Mouse (Mus musculus) intestine, embryonic 16.5 days (tissue): ENCODE results near the gene Ocrl. TPM values are rescaled to one million over a fixed set of nuclear protein-coding genes. Genes with fewer than 3 reads are reported as not detected.
A peak's percentile ranks its signal among the peaks of the same experiment; 100 is the strongest.

Experiments
- ATAC-seq: fragments of 200-750 bp; cut with Nextera tagmentation; 2 replicates; pipeline ENCODE4 v1.8.0; 2017; ENCODE audit warnings: moderate TSS enrichment, moderate library complexity
- H3K27ac ChIP-seq: fragments of 300-500 bp; sonication (generic); 2 replicates; pipeline ENCODE4 v1.5.1; 2014; ENCODE audit warnings: mild to moderate bottlenecking, low read length
- H3K27me3 ChIP-seq: fragments of 300-500 bp; sonication (generic); replicated peaks from 2 replicates; pipeline ENCODE4 v1.6.1; 2014; ENCODE audit warnings: low read length, control low read depth, mixed read lengths; ENCODE audit not compliant: control insufficient read depth, insufficient read depth
- H3K36me3 ChIP-seq: fragments of 300-500 bp; sonication (generic); 2 replicates; pipeline ENCODE4 v1.6.1; 2014; ENCODE audit warnings: low read length, control low read depth; ENCODE audit not compliant: control insufficient read depth, insufficient read depth
- H3K4me1 ChIP-seq: fragments of 300-500 bp; sonication (generic); 2 replicates; pipeline ENCODE4 v1.6.1; 2014; ENCODE audit warnings: low read length, control low read depth, mixed read lengths; ENCODE audit not compliant: control insufficient read depth, insufficient read depth
- H3K4me2 ChIP-seq: fragments of 300-500 bp; sonication (generic); 2 replicates; pipeline ENCODE4 v1.6.1; 2014; ENCODE audit warnings: low read depth, low read length, control low read depth
- H3K4me3 ChIP-seq: fragments of 300-500 bp; sonication (generic); 2 replicates; pipeline ENCODE4 v1.5.1; 2014; ENCODE audit warnings: mild to moderate bottlenecking, low read length
- H3K9ac ChIP-seq: fragments of 300-500 bp; sonication (generic); 2 replicates; pipeline ENCODE4 v1.6.1; 2014; ENCODE audit warnings: low read depth, low read length
- H3K9me3 ChIP-seq: fragments of 300-500 bp; sonication (generic); 2 replicates; pipeline ENCODE4 v1.6.1; 2016; ENCODE audit warnings: low read length, control low read depth; ENCODE audit not compliant: control insufficient read depth
- WGBS: fragments of 180-500 bp; shearing (Covaris S2); extraction: QIAGEN DNeasy Blood & Tissue Kit; methylation state at CpG from one replicate; pipeline ENCODE4 v1.1.7; 2014; 5-methylcytosine and 5-hydroxymethylcytosine counted together
- polyA plus RNA-seq: library from polyadenylated mRNA; unstranded; fragments of >200 nt; fragmentation: Nextera tagmentation; extraction: Ambion mirVana; gene quantifications from 2 replicates; pipeline ENCODE4 v1.2.1, GENCODE M21; 2015

The Ocrl gene
- polyA plus RNA-seq, 1 experiment from 2014 or later: 13.8 TPM

DNA sequence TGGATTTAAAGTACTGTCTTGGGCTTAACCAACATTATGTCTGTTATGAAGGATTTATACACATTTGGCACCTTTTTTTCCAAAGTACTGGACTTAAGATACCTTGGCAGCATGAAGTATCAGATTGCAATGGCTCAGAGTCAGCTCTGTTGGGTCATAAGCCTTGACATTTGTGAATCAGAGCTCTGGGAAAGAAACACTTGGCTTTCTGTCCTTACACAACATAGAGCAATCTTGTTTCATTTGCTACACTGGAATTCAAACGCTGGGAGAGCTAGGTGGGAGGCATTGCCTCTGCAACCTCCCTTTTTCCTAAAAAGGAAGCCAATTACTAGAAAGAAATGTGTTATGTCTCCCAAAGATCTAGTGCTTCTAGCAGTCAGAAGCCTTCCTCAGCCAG, 4.6 kb downstream of the Ocrl start:
- H3K4me2 ChIP-seq: no peak overlapping the region
- WGBS: 72% methylated on average over 1 of the region's 1 CpGs

DNA sequence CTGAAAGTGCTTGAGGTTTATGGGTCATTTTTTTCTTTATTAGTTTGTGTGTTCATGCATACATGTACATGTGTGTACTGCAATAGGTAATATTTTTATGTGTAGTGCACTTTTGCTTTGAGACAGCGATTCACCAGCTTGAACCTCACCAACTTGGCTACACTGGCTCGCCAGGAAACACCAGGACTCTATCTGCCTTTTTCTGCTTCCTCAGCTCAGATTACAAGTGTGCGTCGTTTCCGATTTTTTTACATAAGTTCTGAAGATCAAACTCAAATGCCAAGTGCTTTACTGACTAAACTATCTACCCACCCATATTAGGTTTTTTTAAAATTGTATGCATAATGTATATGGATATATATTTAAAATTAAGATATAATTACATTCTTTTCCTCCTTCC, 8.4 kb downstream of the Ocrl start:
- Histone ChIP-seq H3K4me2 (no peak overlapping the region), H3K27me3 (no peaks in the 10 kb centered on the region), H3K4me1 (no peaks in the 10 kb centered on the region), H3K4me3 (no peak overlapping the region), H3K27ac (no peak overlapping the region), H3K9me3 (no peaks in the 10 kb centered on the region), H3K36me3 (no peaks in the 10 kb centered on the region), H3K9ac (no peak overlapping the region)
- no peak for ATAC-seq
- 87% methylated on average over 5 of the region's 5 CpGs for WGBS

More for the DNA sequence above, 4.6 kb downstream of the Ocrl start:
- H3K9me3 ChIP-seq: no peaks in the 10 kb centered on the region
- ATAC-seq: no peak
- H3K27me3 ChIP-seq: no peaks in the 10 kb centered on the region
- H3K27ac ChIP-seq: no peak overlapping the region
- no peak overlapping the region for H3K4me3 ChIP-seq
- H3K36me3 ChIP-seq: no peaks in the 10 kb centered on the region
- no peaks in the 10 kb centered on the region for H3K4me1 ChIP-seq
- H3K9ac ChIP-seq: no peak overlapping the region

DNA sequence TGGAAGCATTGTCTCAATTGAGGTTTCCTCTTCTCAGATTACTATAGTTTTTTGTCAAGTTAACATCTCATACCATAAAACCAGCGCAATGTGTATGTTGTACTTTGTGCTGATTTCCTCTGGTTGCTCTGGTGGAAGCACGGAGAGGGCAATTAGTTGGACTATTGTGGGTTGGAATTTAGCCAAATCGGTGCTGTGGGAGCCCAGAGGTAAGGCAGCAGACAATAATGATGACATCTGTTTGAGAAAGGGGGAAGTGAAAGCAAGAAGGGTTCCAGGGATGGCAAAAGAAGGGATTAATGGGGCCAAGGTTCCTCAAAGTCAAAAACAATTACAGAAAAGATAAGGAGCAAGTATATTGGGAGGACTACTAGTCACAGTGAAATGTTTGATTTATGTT, 15.8 kb downstream of the Ocrl start:
- Histone ChIP-seq H3K9ac (no peak overlapping the region), H3K4me3 (no peak overlapping the region), H3K36me3 (no peaks in the 10 kb centered on the region), H3K4me1 (no peaks in the 10 kb centered on the region), H3K4me2 (no peak overlapping the region), H3K9me3 (no peaks in the 10 kb centered on the region), H3K27me3 (no peaks in the 10 kb centered on the region), H3K27ac (no peak overlapping the region)
- ATAC-seq: no peak
- 58% methylated on average over 3 of the region's 3 CpGs for WGBS

DNA sequence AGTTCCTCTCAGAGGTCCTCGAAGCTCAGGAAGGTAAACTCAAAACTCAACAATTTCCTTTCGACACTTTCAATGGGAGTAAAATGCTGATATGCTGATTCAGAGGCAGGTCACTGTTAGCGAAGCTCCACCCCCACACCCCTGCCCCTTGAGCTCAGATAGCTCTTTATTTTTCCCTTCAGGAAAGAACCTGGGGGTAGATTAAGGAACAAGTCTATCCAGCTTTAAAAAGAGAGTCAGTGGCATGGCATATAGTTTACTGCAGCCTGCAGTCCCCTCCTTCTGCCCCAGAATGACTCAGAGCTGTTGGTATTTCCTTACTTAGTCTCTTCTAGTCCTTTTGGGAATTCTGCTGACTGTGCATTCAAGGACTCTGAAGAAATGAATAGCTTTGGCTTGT, 18.3 kb downstream of the Ocrl start:
- H3K27me3 ChIP-seq: no peaks in the 10 kb centered on the region
- no peaks in the 10 kb centered on the region for H3K4me1 ChIP-seq
- no peak overlapping the region for H3K27ac ChIP-seq
- H3K4me2 ChIP-seq: no peak overlapping the region
- H3K9ac ChIP-seq: no peak overlapping the region
- H3K9me3 ChIP-seq: no peaks in the 10 kb centered on the region
- no peaks in the 10 kb centered on the region for H3K36me3 ChIP-seq
- H3K4me3 ChIP-seq: no peak overlapping the region
- 72% methylated on average over 3 of the region's 3 CpGs for WGBS
- ATAC-seq: no peak

DNA sequence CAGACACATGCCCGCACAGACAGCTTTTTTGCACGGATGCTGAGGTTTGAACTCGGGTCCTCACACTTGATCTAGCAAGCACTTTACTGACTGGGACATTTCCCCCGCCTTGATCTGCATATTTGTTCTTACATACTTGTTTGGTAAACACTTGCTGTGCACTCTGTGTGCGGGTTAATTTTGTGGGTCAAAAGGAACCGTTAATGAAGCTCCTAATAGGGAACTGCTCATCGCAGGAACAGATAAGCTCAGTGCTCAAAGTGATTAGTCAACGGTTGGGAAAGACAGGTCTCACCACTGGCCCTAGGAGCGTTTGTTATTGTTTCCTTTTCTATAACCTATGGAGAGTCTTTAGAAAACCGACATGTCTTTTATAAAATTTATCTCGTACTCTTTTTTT, 22.2 kb downstream of the Ocrl start:
- H3K27ac ChIP-seq: no peak overlapping the region
- no peaks in the 10 kb centered on the region for H3K9me3 ChIP-seq
- ATAC-seq: no peak
- H3K27me3 ChIP-seq: no peaks in the 10 kb centered on the region
- no peak overlapping the region for H3K9ac ChIP-seq
- H3K36me3 ChIP-seq: no peaks in the 10 kb centered on the region
- no peaks in the 10 kb centered on the region for H3K4me1 ChIP-seq
- no peak overlapping the region for H3K4me3 ChIP-seq
- H3K4me2 ChIP-seq: no peak overlapping the region
- WGBS: 88% methylated on average over 11 of the region's 11 CpGs

DNA sequence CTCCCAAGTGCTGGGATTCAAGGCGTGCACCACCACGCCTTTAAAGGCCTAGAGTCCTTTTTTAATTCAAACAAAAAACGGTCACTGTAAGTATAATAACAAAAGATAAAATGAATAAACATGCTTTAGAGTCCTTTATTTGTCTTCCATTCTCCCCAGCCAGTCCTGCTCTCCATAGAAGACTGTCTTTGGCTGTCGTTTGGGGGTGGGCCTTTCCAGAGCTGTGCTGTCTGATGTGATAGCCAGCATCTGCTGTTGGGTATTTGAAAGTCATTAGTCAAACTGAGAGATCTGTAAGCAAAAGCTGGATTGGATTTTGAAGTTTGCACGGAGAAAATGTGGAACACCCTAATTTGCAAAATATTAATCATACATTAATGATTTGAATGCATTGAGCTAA, 24.7 kb downstream of the Ocrl start:
- no peak overlapping the region for H3K4me3 ChIP-seq
- H3K4me1 ChIP-seq: no peaks in the 10 kb centered on the region
- no peak for ATAC-seq
- H3K9me3 ChIP-seq: no peaks in the 10 kb centered on the region
- H3K36me3 ChIP-seq: no peaks in the 10 kb centered on the region
- no peak overlapping the region for H3K27ac ChIP-seq
- no peak overlapping the region for H3K4me2 ChIP-seq
- 54% methylated on average over 5 of the region's 5 CpGs for WGBS
- H3K9ac ChIP-seq: no peak overlapping the region
- H3K27me3 ChIP-seq: no peaks in the 10 kb centered on the region

DNA sequence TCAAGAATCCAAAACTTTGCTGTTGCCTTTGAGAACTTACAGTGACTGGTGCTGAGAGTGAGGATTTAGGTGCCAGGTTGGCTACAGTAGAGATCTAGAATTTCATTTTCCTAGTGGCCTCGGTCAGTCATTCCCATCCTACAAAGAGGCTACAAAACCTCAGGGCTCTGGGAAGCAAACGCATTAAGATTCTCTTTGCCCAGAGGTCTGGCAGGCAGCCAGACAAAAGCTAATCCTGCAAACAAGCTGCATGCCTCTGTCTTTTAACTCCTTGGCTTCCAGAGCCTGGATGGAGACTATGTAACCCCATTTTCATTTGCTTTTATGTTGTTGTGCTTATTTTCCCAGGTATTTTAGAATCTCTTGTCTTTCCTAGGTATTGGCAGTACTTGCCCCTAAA, 25.6 kb downstream of the Ocrl start:
- Histone ChIP-seq H3K27ac (peak overlapping the region; percentile 28; the same call in 1 of the 2 replicates), H3K36me3 (no peaks in the 10 kb centered on the region), H3K4me2 (no peak overlapping the region), H3K9ac (no peak overlapping the region), H3K4me3 (no peak overlapping the region), H3K4me1 (no peaks in the 10 kb centered on the region), H3K9me3 (no peaks in the 10 kb centered on the region), H3K27me3 (no peaks in the 10 kb centered on the region)
- no peak for ATAC-seq
- 16% methylated on average over 2 of the region's 2 CpGs for WGBS

DNA sequence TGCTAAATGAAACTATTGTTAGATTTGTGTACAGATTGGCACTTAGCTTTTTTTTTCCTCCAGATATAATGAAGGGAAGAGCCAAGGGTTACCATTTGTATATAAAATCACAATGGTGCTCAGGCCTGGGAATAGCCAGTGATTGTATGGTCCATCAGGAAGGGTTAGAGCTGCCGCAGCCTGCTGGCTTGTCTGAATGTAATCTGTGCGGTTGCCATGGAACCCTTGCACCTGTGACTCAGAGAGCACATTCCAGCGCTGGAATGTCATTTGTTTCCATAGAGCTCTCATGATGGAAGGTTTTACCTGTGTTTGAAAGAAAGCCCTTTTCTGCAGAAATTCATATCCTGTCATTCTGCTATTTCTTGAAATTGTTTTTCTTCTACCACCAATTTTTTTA, 37.5 kb downstream of the Ocrl start:
- WGBS: 44% methylated on average over 3 of the region's 3 CpGs
- no peak for ATAC-seq
- no peak overlapping the region for H3K4me3 ChIP-seq

DNA sequence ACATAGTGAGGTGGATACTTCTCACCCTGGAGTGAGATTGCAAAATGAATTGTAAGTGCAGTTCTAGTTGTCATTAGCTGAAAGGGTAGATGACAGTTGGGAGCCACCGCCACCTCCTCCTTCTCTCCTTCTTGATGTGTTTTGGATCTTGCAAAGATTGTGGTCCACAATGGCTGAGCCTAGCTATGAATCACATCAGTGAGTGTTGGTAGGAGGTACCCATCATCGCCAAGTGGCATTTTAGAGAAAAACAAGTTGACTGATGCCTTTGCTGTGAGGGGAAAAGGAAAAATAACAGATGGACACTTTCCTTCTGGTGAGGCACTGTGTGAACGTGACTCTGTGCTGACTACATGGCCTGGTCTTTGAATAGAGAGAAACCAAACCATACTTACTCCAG, 50.4 kb downstream of the Ocrl start:
- H3K4me3 ChIP-seq: no peak overlapping the region
- H3K9me3 ChIP-seq: no peaks in the 10 kb centered on the region
- 95% methylated on average over 3 of the region's 3 CpGs for WGBS
- no peak overlapping the region for H3K4me2 ChIP-seq
- no peak for ATAC-seq
- no peaks in the 10 kb centered on the region for H3K36me3 ChIP-seq
- no peaks in the 10 kb centered on the region for H3K27me3 ChIP-seq
- H3K9ac ChIP-seq: no peak overlapping the region
- no peaks in the 10 kb centered on the region for H3K4me1 ChIP-seq
- no peak overlapping the region for H3K27ac ChIP-seq

More for the DNA sequence above, 37.5 kb downstream of the Ocrl start:
- no peak overlapping the region for H3K4me2 ChIP-seq
- no peaks in the 10 kb centered on the region for H3K9me3 ChIP-seq
- no peaks in the 10 kb centered on the region for H3K36me3 ChIP-seq
- H3K4me1 ChIP-seq: no peaks in the 10 kb centered on the region
- H3K27ac ChIP-seq: no peak overlapping the region
- H3K9ac ChIP-seq: no peak overlapping the region
- no peaks in the 10 kb centered on the region for H3K27me3 ChIP-seq

DNA sequence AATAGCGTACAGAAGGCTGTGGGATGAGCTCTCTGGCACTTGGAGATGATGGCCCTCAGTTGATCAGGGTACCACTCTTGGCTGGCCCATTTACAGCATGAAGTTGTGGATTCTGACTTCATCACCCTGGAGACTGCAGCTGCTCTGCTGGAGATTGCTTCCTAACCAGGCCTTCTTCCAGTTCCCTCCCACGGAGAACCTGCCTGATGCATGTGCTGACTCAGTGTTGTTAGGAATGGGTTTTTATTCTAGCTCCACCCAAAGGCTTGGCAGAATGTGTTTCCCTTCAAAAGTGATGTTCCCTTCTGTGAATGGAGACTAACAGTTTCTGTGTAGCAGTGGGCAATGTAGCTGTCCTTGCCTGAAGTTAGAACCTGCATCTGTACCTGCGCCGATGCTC, 58.2 kb downstream of the Ocrl start:
- H3K9ac ChIP-seq: no peak overlapping the region
- 88% methylated on average over 4 of the region's 4 CpGs for WGBS
- H3K9me3 ChIP-seq: no peaks in the 10 kb centered on the region
- no peak overlapping the region for H3K27ac ChIP-seq
- H3K36me3 ChIP-seq: no peaks in the 10 kb centered on the region
- H3K4me1 ChIP-seq: no peaks in the 10 kb centered on the region
- no peak for ATAC-seq
- no peak overlapping the region for H3K4me3 ChIP-seq
- no peaks in the 10 kb centered on the region for H3K27me3 ChIP-seq
- H3K4me2 ChIP-seq: no peak overlapping the region
